Mouse (Mus musculus) testis, adult 2 months (tissue): ENCODE results near the gene Otub2.

Experiments used
- CTCF ChIP-seq: fragments of 200-500 bp; IDR thresholded peaks from 2 replicates; pipeline ENCODE4 v1.5.1; 2012; ENCODE audit warnings: low read depth, mild to moderate bottlenecking, inconsistent platforms, low read length, moderate library complexity; ENCODE audit not compliant: control insufficient read depth, insufficient read depth, insufficient replicate concordance
- POLR2A ChIP-seq: fragments of 200-500 bp; IDR thresholded peaks from 2 replicates; pipeline ENCODE4 v1.6.1; 2012; ENCODE audit warnings: low read depth, mild to moderate bottlenecking, inconsistent platforms, low read length, moderate library complexity; ENCODE audit not compliant: control insufficient read depth

GRCm38 (mm10) chr12:103368326-103368669 is 20.2 kb upstream of the Otub2 start:
- TF ChIP-seq CTCF (no peak), POLR2A (no peak)
